Mouse (Mus musculus): ENCODE results near the gene Zfp109.

- TF ChIP-seq CTCF (IDR thresholded peaks at IDR 0.05; ENCODE audit: low read depth) (no peak), EP300 (IDR thresholded peaks at IDR 0.05; ENCODE audit: low read depth) (no peak)
These were observed 42.9 kb upstream of the Zfp109 start for GRCm38 (mm10) chr7:24280031-24280857.

Measured in heart, postnatal 0 days (tissue).